Mouse (Mus musculus): ENCODE measurements around the gene Ulk1. TPM values are rescaled to one million over a fixed set of nuclear protein-coding genes. Genes with fewer than 3 reads are reported as not detected.

Ulk1 gene
- polyA plus RNA-seq, 1 experiment = not detected

DNA sequence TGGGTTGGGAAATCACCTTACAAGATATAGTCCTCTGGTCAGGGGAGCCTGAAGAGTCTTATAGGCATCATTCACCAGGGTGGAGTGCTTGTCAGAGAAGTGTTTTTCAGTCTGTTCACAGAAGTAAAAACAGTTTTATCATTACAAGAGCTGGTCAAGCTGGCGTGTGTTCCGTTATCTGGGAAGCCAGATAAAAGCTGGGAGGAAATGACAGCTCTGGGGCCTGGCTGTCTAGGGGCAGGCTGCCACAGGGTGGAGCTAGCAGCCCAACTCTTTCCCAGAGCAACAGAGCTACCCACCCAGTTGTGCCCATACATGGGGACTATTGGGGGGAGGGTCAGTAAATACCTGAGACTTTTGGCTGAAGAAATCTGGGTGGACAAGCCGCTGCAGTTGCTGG lies 26.1 kb upstream of the Ulk1 start:
- Histone ChIP-seq H3K27ac (ENCODE audit: insufficient read depth, low read depth, low read length) (no peak overlapping the region), H3K4me3 (ENCODE audit: insufficient read depth, low read depth, low read length) (no peak overlapping the region), H3K4me1 (ENCODE audit: control insufficient read depth, insufficient read depth, low read length) (peaks cover 2% of the 10 kb centered on the region; the same call in 1 of the 2 replicates)
- WGBS = 38% methylated on average over 3 of the region's 3 CpGs
- no peak for TF ChIP-seq POLR2A (IDR thresholded peaks at IDR 0.05; ENCODE audit: insufficient read depth, low read depth, low read length)
- peak; percentile 70 for TF ChIP-seq CTCF (IDR thresholded peaks at IDR 0.05; ENCODE audit: insufficient read depth, low read depth, low read length)

DNA sequence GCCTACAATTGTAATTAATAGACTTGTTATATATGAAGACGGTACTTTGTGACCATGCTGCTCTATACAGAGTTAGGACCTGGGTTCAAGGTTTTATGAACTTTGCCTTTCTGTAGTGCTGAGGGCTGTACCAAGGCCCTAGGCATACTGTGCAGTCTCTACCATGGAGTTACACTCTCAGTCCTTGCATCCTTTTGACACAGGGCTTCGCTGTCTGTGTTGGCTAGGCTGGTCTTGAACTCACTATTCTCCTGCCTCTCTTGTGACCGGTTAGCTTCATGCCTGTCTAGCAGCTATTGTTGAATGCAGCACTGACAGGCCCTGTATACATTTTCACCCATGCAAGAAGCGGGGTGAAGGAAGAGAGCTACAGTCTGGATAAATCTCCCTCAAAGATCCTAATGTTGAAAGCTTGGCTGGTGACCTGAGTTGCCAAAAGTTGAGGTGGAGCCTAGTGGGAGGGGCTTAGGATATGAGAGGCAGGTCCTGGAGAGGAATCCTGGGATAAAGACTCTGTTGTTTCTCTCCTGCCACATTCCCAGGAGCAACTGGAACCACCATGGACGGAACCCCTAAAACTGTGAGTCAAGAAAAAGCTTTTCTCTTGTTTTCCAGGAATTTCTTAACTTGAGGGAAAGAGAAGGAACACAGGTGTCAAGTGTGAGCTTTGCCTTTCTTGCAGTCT lies 21.3 kb upstream of the Ulk1 start:
- 89% methylated on average over 5 of the region's 5 CpGs for WGBS
- TF ChIP-seq POLR2A (IDR thresholded peaks at IDR 0.05; ENCODE audit: insufficient read depth, low read depth, low read length) (no peak), CTCF (IDR thresholded peaks at IDR 0.05; ENCODE audit: insufficient read depth, low read depth, low read length) (no peak)
- no peaks in the 10 kb centered on the region for H3K4me1 ChIP-seq (ENCODE audit: control insufficient read depth, insufficient read depth, low read length)
- H3K4me3 ChIP-seq (ENCODE audit: insufficient read depth, low read depth, low read length) = no peak overlapping the region
- H3K27ac ChIP-seq (ENCODE audit: insufficient read depth, low read depth, low read length) = no peak overlapping the region

DNA sequence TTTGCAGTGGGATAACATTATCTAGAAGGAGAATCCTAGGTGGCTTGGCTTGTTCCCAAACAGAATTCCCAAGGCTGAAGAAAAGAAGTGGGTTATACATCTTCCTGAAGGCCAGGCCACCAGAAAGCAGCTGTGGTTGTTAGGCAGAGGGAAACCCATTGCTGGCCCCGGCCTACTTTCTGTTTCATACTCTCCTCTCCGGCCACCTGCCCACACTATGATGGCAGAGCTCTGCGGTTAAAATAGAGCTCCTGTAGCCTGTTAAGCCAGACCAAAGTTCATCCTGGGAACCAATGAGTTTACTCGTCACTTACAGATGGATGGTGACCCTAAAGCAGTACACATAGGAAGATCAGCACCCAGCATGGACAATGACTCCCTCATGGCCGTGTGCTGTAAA lies 17.7 kb upstream of the Ulk1 start:
- Histone ChIP-seq H3K4me1 (ENCODE audit: control insufficient read depth, insufficient read depth, low read length) (no peaks in the 10 kb centered on the region), H3K27ac (ENCODE audit: insufficient read depth, low read depth, low read length) (no peak overlapping the region), H3K4me3 (ENCODE audit: insufficient read depth, low read depth, low read length) (no peak overlapping the region)
- TF ChIP-seq POLR2A (IDR thresholded peaks at IDR 0.05; ENCODE audit: insufficient read depth, low read depth, low read length) (no peak), CTCF (IDR thresholded peaks at IDR 0.05; ENCODE audit: insufficient read depth, low read depth, low read length) (no peak)
- 93% methylated on average over 5 of the region's 5 CpGs for WGBS

DNA sequence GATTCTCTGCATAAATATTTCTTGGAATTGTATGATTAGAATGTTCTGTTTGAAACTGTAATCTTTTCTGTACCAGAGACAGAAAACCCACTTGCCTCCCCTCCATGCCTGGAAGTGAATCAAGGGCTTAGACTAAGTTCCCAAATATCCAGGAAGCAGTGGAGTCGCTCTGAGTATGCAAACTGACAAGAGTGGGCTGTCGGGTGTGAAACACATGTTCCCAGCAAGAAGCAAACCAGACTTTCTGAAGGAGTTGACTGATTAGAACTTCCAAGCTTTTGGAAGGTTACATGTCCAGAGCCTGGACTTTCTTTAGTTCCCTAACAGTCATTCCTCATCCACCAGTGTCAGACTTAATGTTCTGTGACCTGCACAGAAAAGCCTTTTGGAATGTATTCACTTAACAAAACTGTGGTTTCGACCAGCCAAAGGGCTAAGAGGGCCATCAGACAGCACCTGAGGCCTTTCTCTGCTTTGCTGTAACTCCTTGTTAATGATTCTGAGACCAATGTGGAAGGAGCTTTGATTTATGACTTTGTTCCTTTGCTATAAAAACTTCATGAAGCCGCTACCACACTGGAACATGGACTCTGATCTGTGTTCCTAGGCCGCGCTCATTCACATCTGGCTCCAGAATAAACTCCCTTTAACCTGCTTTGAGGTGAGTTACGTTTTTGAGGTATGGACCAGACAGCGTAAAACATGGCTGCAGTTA lies 17.0 kb upstream of the Ulk1 start:
- H3K27ac ChIP-seq (ENCODE audit: insufficient read depth, low read depth, low read length) = no peak overlapping the region
- no peaks in the 10 kb centered on the region for H3K4me1 ChIP-seq (ENCODE audit: control insufficient read depth, insufficient read depth, low read length)
- no peak for TF ChIP-seq POLR2A (IDR thresholded peaks at IDR 0.05; ENCODE audit: insufficient read depth, low read depth, low read length)
- no peak for TF ChIP-seq CTCF (IDR thresholded peaks at IDR 0.05; ENCODE audit: insufficient read depth, low read depth, low read length)
- whole genome bisulfite sequencing = 94% methylated on average over 8 of the region's 8 CpGs
- no peak overlapping the region for H3K4me3 ChIP-seq (ENCODE audit: insufficient read depth, low read depth, low read length)

DNA sequence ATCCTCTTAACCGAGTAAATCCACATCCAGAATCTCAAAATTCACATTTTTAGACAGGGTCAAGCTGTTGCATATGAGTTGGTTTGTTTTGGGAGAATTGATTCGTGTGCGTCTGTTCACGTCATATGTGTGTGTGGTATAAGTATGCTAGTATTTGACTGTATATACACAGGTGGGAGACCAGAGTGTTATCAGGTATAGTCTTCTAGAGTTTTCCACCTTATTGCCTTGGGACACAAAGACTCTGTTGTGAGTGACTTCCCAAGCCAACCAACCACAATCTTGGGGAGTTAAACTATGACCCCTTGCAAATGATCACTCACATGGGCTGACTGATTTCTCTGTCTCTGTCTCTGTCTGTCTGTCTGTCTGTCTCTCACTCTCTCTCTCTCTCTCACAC lies 14.5 kb upstream of the Ulk1 start:
- Histone ChIP-seq H3K4me3 (ENCODE audit: insufficient read depth, low read depth, low read length) (no peak overlapping the region), H3K4me1 (ENCODE audit: control insufficient read depth, insufficient read depth, low read length) (no peaks in the 10 kb centered on the region), H3K27ac (ENCODE audit: insufficient read depth, low read depth, low read length) (no peak overlapping the region)
- TF ChIP-seq POLR2A (IDR thresholded peaks at IDR 0.05; ENCODE audit: insufficient read depth, low read depth, low read length) (no peak), CTCF (IDR thresholded peaks at IDR 0.05; ENCODE audit: insufficient read depth, low read depth, low read length) (no peak)
- WGBS = 96% methylated on average over 4 of the region's 4 CpGs

DNA sequence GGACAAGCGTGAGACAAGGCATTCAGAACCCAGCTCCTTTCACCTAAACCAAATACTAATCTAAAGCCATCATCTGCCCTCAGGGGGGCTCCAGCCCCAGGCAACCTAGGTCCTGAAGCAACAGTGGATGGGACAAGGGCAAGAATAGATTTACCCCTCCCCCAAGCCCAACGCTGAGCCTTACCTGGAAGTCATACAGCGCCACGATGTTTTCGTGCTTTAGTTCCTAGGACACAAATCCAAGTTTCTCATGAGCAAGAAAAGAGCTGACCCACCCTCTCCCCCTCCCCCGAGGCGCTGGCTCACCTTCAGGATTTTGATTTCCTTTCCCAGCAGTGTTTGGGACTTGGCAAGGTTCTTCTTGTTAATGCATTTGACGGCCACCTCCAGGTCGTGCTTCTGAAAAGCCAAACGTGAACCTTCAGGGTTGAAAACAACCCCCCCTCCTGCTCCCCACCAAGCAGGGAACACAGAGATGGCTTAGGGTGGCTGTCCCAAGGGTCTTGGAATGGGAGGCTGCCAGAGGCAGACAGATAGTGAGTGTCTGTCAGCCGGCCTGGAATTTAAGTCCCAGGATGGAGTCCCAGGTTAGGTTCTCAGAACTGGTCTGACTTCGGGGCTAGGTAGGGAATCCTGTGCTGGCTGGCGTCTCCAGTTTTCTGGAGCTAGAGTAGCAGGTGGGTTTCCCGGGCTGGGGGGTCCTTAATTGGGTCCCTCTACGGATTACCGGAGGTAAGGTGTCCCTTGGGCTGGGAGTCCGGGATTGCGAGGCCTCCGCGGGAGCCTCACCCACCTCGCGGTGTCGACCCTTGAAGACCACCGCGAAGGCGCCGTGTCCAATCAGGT lies 853 bp downstream of the Ulk1 start:
- Histone ChIP-seq H3K4me1 (ENCODE audit: control insufficient read depth, insufficient read depth, low read length) (peaks cover 23% of the 10 kb centered on the region), H3K4me3 (ENCODE audit: insufficient read depth, low read depth, low read length) (peak overlapping the region; percentile 94), H3K27ac (ENCODE audit: insufficient read depth, low read depth, low read length) (no peak overlapping the region; the same call in 1 of the 2 replicates)
- under 1% methylated on average over 27 of the region's 27 CpGs for WGBS
- TF ChIP-seq CTCF (IDR thresholded peaks at IDR 0.05; ENCODE audit: insufficient read depth, low read depth, low read length) (no peak), POLR2A (IDR thresholded peaks at IDR 0.05; ENCODE audit: insufficient read depth, low read depth, low read length) (no peak)

DNA sequence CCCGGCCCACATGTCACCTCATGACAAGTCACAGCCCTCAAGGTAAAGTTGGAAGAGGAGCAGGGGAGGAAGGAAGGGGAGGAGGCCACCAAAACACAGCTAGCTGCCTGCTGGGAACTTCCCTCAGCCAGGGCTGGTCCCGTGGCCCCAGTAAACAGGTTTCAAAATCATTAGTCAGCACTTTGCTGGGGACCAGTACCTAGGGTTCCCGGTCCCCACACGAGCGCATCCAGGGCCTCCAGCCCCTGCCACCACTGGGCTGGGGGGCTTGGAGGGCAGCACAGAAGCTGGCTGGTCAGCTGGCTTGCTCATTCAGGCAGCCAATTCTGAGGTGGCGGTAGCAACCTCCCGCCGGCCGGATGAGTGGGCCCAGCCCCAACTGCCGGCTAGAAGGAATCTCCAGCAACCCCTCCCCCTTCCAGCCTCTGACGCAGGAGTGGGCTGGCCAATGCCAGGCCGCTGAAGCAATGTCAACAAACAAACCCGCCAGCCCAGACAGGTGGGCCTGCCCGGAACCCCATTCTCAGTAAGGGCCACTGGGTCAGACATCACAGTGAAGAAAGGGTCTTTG lies 1.8 kb downstream of the Ulk1 start:
- peak overlapping the region; percentile 94 for H3K4me3 ChIP-seq (ENCODE audit: insufficient read depth, low read depth, low read length)
- WGBS = 3% methylated on average over 14 of the region's 14 CpGs
- 0 out of 2 replicates have a peak overlapping the region, but pooled peaks have one; percentile 22 for H3K27ac ChIP-seq (ENCODE audit: insufficient read depth, low read depth, low read length)
- peaks cover 23% of the 10 kb centered on the region for H3K4me1 ChIP-seq (ENCODE audit: control insufficient read depth, insufficient read depth, low read length)
- no peak for TF ChIP-seq POLR2A (IDR thresholded peaks at IDR 0.05; ENCODE audit: insufficient read depth, low read depth, low read length)
- TF ChIP-seq CTCF (IDR thresholded peaks at IDR 0.05; ENCODE audit: insufficient read depth, low read depth, low read length) = no peak

DNA sequence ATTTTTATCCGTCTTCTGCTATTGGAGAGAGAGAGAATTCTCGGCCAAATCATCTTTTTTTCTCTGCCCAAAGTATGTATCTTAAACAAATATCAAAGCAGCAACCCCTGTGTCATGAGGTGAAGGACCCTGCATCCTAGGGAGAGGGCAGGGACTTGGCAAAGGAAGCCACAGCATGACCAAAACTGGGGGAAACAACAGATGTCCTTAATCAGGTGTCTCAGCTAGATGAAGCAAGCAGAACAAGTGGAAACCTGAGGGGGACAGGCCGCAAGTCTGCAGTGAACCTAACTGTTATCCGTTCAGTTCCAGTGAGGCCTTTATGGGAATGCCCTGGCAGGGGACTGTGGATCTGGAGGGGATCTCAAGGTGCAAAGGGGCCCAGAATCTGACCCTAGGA lies 2.4 kb downstream of the Ulk1 start:
- WGBS = 87% methylated on average over 4 of the region's 4 CpGs
- peaks cover 23% of the 10 kb centered on the region for H3K4me1 ChIP-seq (ENCODE audit: control insufficient read depth, insufficient read depth, low read length)
- H3K4me3 ChIP-seq (ENCODE audit: insufficient read depth, low read depth, low read length) = peak overlapping the region; percentile 94; the same call in 1 of the 2 replicates
- TF ChIP-seq CTCF (IDR thresholded peaks at IDR 0.05; ENCODE audit: insufficient read depth, low read depth, low read length) = no peak
- TF ChIP-seq POLR2A (IDR thresholded peaks at IDR 0.05; ENCODE audit: insufficient read depth, low read depth, low read length) = no peak
- no peak overlapping the region for H3K27ac ChIP-seq (ENCODE audit: insufficient read depth, low read depth, low read length)

Data from olfactory bulb, adult 2 months (tissue).